Mouse (Mus musculus) A20 (cell line): ENCODE data around the gene Endod1.

Experiments
- DNase-seq: peaks from one replicate; pipeline ENCODE4 v3.0.0-alpha.2; 2011; ENCODE audit warnings: low read depth, low spot score

Gene Endod1

DNA sequence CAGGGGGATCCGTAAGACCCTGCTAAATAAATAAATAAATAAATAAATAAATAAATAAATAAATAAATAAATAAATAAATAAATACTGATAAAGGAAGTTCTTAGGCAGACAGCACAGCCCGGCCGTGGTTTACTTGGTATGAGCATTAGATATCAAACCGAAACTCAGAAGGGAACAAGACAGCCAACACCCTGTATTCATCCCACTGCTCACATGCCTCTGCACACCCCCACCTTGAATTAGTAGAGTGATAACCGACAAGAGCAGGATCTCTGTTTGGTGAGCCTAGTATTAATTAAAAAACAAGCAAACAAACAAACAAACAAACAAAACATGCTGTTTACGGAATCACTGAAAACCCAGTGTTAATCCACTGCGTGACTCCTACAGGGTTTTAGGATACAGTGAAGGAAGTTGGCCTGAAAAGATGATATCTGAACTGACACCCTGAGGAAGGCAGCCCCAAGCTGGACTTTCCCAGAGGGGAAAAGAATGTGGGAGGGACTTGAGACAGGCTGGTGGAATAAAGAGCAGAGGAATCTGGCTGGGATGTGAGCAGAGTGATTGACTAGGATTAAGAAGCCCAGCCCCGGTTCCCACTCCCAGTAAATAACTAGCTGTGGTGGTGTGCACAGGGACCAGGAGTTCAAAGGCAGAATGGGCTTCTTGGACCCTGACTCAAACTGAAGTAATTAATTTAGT, at the start of gene Endod1:
Endod1 (minus strand) TSS at position 155 of the 703 bp plus-strand sequence.
- DNase-seq, result no peak

DNA sequence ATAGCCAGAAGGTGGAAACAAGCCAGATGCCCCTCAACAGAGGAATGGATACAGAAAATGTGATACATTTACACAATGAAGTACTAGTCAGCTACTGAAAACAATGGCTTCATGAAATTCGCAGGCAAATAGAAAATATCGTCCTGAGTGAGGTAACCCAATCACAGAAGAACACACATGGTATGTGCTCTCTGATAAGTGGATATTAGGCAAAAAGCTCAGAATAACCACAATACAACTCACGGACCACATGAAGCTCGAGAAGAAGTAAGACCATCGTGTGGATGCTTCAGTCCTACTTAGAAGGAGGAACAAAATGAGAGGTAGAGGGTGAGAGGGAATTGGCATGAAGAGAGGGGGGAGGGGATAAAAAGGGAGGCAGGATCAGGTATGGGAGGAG, 27.8 kb upstream of the Endod1 start:
- DNase-seq, result no peak

GRCm38 (mm10) chr9:14408044-14408443, 26.7 kb upstream of the Endod1 start:
- no peak for DNase-seq

DNA sequence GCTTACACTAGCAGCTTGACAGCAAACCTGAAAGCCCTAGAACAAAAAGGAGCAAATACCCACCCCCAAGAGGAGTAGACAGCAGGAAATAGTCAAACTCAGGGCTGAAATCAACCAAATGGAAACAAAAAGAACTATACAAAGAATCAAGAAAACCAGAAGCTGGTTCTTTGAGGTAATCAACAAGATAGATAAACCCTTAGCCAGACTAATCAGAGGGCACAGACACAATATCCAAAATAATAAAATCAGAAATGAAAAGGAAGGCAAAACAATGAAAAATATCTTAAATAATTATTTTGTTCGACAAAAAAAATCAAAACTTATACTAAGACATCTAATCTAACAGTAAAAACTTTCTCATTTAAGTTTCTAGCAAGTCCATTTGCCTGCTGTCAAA, 24.7 kb upstream of the Endod1 start:
- no peak for DNase-seq

DNA sequence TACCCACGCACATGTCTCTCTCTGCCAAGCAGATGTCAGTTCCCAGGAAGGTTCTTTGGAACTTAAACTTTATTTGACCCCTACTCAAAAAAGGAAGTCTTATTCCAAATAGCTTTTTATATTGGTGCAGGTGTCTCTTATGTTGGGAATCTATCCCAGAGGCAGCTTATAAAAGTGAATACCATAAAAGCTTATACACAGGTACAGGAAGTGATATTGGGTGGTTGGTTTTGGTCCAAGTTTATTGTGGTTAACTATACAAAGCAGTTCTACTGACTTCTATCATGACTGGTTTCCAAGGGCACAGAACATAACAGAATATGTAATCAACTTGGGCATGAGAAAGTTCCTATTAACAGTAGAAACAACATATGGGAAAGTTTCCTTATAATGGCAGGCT, 20.8 kb upstream of the Endod1 start:
- no peak for DNase-seq

DNA sequence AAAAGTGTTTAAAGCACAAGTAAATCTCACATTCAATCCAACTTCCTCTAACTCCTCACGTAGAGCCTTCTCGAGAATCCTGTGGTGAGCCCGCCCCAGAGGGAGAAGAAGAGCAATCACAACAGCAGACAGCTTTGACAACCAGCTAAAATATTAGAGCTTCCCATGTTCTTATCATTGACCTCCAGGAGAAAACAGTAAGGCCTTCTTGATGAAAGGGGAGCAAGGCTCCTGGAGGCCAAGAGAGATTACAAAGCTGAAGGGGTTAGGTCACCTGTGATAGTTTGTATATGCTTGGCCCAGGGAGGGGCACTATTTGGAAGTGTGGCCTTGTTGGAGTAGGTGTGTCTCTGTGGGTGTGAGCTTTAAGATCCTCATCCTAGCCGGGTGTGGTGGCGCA, 19.1 kb upstream of the Endod1 start:
- DNase-seq, result no peak

GRCm38 (mm10) chr9:14398946-14399345, 17.6 kb upstream of the Endod1 start:
- DNase-seq, result no peak

DNA sequence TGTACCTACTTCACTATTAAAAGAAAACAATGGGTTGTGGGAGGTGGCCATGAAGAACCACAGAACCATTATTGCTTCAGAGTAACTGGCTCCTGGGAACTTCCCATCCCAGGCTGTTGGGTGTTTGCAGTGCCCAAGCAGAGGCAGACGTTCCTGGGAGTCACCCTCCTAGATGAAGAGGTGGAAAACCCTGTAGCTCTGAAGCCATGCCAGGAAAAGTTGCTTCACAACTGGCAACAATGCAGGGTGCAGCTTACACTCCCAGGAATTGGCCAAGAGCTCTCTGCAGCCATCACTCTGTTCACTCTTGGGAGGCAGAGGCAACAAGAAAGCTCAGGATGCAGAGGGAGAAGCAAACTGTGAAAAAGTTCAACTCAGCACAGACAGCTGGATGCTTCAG, 16.8 kb upstream of the Endod1 start:
- DNase-seq, result no peak

- no peak for DNase-seq
These were observed 16.1 kb upstream of the Endod1 start for GRCm38 (mm10) chr9:14397449-14397819.

DNA sequence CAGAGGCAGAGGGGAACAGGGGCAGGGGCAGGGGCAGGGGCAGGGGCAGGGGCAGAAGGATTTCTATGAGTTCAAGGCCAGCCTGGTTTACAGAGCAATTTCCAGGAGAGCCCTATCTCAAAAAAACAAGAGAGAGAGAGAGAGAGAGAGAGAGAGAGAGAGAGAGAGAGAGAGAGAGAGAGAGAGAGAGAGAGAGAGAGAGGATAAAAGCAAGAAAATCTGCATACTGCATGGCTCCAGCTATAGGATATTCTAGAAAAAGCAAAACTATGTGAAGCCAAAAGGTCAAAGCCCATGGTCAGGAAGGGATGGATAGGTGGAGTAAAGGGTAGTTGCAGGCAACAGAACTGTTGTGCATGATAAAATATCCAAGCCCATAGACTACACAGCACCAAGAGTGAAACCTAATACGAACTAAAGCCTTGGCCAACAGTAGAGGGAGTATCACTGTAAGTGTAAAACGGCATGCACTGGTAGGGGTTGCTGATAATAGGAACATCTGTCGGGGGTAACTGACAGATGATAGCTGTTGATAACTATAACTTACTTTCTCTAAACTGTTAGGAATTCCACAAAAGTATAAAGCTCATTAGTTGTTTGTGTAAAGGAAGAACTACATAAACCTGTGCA, 15.6 kb upstream of the Endod1 start:
- no peak for DNase-seq

DNA sequence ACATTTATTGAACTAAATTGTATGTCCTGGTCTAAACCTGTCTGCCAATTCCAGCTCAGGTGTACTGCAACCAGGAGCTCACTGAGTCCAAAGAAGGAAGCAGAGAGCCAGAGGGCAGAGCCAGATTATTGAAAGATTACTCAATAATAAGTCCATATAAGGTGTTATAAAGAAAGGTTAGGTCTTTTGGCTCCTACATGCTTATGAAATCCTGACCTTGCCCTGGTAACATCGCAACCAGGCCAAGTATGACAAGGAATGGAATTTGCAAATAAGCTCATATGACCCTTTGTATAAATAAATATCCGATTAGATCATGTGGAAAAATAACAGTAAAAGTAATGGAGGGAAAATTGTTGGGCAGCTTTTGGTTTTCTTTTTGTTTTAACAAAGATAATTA, 14.8 kb upstream of the Endod1 start:
- DNase-seq, result no peak

DNA sequence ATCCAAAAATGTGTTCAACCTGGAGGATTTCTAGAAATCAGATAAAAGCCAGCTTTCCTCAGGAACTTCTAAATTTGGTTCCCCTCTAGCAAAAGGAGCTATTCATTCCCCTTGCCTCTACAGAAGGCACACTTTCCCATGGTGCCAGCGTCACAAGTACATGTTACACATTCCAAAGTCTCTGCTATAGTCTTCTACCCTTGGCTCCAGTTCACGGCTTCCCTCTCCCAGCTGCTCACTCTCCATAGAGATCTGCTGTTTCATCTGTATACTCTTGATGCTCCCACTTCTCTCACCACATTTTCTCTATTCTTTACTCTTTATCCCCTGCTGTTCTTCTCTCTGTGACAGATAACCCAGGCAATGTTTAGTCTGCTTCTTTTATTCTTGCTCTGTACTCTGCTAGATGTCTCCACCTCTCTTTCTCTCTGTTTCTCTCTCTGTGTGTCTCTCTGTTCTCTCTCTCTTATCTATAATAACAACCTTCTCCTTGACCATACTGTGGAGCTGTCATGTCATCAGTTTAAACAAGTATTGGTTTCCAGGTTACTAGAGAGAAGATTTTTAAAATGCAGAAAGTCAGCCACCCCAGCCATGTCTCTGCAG, 13.8 kb upstream of the Endod1 start:
- no peak for DNase-seq

- DNase-seq, result no peak
These were observed 10.6 kb upstream of the Endod1 start for GRCm38 (mm10) chr9:14391841-14392318.

DNA sequence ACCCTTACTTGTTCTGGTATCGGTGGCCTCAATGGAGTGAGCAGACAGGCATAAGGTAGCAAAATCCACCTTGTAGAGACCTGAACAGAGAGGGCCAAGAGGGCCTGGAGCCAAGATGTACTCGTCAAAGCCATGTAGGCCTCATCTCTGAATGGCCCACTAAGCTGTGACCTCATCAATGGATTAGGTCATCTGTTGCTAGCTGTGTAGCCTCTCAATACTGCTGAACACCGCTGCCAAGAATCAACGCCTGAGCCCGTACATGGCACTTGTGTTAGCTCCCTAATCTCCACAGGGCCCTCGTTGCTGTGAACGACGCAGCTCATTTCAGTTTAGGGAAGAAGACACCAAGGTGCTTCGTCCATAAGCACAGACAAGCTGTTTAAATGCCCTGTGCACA, 10.0 kb upstream of the Endod1 start:
- no peak for DNase-seq

GRCm38 (mm10) chr9:14390278-14390677, 9.0 kb upstream of the Endod1 start:
- peak; percentile 22 for DNase-seq

DNA sequence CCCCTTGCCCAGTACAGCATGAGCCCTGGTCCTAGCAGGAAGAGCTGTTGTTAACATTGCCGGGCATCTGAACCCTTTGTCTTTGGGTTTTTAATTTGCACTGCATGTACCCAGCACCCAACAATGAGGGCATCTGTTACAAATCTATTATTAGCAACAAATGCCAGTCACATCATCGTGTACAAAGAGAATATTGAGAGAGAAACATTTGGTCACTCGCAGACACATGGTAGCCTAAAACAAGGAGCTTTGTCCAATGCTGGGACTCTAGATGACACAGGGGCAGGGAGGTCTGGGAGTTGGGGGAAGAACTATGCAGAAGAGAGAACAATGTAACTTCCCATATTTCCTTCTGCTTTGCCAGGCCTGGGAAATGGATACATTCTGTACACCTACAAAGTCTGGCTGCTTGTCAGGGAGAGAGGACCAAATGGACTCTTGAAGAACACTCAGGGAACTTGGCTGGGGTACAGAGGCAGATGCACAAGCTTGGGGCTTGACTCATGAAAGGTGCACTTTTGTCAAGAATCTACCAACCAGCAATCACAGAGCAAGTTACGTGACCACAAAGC, 7.8 kb upstream of the Endod1 start:
- no peak for DNase-seq

- peak; percentile 38 for DNase-seq
These were observed 6.7 kb upstream of the Endod1 start for GRCm38 (mm10) chr9:14388001-14388400.

DNA sequence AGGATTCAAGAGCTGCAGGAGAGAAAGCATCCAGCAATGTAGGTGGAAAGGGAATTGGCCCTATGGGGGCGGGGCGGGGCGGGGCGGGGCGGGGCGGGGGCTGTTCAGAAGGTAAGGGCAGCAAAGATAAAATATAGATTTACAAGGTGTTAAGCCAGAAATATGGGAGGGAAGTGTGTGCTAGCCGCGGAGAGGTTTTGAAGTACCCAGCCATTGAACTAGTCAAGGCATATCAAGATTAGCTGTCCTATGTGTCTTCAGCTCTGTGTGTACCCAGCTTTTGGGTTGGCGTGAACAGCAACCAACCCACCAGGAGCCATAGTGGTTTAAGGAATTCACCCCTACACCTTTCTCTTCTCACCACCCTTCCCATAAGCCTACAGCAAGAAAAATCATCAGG, 5.5 kb upstream of the Endod1 start:
- no peak for DNase-seq

- DNase-seq, result peak; percentile 67
These were observed 4.4 kb upstream of the Endod1 start for GRCm38 (mm10) chr9:14385665-14386064.

DNA sequence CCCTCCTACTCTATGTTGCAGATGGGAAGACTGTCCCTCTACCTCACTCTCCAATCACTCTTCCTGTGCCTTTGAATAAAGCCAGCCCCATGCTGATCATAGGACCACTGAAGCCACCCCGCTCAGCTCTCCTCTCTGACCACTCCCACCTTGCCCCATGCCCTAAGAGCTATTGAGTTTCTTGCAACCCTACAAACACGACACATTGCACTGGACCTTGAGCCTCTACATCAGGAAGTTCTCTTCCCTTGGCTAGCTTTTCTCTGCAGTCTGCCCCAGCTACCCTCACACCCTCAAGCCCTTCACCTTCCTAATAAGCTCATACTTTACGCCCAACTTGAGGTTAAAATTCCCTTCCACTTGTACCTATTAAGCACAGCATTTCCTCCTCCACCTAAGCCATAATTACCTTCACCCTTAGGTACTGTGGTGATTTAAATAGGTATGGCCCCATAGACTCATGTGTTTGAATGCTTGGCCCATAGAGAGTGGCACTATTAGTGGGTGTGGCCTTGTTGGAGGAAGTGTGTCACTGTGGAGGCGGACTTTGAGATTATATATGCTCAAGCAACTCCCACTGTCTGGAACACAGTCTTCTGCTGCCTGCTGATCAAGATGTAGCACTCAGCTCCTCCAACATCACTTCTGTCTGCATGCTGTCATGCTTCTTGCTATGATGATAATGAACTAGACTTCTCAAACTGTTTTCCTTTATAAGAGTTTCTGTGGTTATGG, 2.0 kb upstream of the Endod1 start:
- no peak for DNase-seq

- DNase-seq, result no peak
These were observed 1.0 kb upstream of the Endod1 start for GRCm38 (mm10) chr9:14382256-14382791.
